Mouse (Mus musculus) cerebellum, adult (tissue): ENCODE measurements around the gene Aars.
A peak's percentile ranks its signal among the peaks of the same experiment; 100 is the strongest.
"Not testable (repeated sequence)": the region's sequence is repeated elsewhere in the genome, so short reads cannot be mapped to it uniquely, and the experiment has no call there.

Source experiments
- ATAC-seq: cut with Nextera tagmentation; 2 replicates; pipeline ENCODE4 v1.9.2; 2017; ENCODE audit warnings: mild to moderate bottlenecking, moderate library complexity, mixed read lengths; ENCODE audit not compliant: insufficient number of reproducible peaks, low FRiP score, low TSS enrichment

Gene Aars

GRCm38 (mm10) chr8:111053827-111054518 lies 21.0 kb downstream of the Aars start:
- ATAC-seq, result no peak

DNA sequence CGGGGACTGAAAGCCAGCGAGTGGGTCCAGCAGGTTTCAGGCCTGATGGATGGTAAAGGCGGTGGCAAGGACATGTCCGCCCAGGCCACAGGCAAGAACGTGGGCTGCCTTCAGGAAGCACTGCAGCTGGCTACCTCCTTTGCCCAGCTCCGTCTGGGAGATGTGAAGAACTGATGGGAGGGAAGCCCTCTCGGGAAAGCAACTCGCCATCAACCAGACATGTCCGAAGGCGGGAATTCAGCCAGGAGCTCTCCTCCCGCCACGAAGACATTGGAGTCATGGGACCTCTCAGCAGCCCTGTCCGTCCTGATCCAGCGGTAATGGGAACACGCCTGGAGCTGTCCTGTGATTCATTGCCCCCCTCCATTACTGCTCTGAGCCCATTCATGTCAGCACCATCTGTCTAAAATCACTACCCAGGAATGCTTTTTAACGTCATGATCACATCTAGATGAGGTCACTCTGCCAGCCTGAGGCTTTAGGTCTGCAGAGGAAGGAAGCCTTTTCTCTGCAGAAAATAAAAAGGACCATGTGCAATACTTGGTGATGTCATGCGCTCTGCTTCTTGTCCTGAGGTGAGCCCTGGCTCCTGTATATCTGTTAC lies 22.2 kb downstream of the Aars start:
- no peak for ATAC-seq

GRCm38 (mm10) chr8:111055661-111056060 lies 22.7 kb downstream of the Aars start:
- ATAC-seq, result no peak

DNA sequence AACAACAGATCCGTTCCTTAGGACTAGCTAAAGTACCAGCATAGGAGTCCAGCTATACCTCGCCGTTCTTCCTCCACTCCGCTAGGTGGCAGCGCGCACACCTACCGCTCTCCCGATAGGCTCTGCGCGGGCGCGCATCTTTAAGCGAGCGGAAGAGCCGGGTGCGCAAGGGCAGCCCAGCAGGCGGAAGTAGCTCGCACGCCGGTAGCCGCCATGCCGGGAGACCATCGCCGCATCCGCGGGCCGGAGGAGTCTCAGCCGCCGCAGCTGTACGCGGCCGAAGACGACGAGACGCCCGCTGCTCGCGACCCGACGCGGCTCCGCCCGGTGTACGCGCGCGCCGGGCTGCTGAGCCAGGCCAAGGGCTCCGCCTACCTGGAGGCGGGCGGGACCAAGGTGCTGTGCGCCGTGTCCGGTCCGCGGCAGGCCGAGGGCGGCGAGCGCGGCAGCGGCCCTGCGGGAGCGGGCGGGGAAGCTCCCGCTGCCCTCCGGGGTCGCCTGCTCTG lies 23.3 kb downstream of the Aars start, which contains the start of gene Exosc6:
TSS of gene Exosc6 (plus strand) at position 182 of the 506 bp plus-strand sequence.
- peak; percentile 86 for ATAC-seq

DNA sequence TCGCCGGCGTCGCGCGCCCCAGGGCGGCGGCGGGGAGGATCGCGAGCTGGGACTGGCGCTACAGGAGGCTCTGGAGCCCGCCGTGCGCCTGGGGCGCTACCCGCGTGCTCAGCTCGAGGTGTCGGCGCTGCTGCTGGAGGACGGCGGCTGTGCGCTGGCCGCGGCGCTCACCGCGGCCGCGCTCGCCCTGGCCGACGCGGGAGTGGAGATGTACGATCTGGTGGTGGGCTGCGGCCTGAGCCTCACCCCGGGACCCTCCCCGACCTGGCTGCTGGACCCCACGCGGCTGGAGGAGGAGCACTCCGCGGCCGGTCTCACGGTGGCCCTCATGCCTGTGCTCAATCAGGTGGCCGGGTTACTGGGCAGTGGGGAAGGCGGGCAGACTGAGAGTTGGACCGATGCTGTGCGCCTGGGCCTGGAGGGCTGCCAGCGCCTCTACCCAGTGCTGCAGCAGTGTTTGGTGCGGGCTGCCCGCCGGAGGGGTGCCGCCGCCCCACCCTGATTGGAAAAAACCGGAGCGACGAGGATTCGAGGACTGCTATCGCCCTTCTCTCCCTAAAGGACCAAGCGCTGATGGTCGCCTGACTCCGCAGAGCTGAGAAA lies 23.8 kb downstream of the Aars start:
- 0 out of 2 replicates have a peak, but pooled peaks have one; percentile 6 for ATAC-seq

DNA sequence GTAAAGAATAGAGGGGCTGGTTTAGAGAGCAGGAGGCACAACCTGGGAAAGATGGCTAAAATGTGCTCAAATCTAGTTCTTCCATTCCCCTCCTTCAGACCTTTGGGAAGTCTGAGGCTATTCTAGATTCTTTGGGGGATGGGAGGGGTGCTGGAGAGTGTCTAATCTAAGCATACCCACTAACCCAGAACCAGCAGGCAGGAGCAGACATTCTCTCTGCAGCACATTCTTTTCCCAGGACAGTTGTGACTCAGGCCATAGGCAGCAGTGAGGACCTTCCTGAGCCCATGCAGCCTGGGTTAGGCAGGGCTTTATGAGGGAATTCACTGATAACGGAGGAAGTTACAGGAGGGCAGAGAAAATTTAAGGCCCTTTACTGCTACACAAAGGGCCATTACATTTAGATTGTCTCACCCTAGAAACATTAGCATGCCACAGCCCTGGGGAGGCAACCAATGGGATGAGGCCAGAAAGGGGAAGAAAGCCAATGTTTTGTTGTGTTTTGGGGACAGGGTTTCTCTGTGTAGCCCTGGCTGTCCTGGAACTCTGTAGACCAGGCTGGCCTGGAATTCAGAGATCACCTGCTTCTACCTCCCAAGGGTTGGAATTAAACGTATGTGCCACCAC lies 26.1 kb downstream of the Aars start:
- no peak for ATAC-seq

DNA sequence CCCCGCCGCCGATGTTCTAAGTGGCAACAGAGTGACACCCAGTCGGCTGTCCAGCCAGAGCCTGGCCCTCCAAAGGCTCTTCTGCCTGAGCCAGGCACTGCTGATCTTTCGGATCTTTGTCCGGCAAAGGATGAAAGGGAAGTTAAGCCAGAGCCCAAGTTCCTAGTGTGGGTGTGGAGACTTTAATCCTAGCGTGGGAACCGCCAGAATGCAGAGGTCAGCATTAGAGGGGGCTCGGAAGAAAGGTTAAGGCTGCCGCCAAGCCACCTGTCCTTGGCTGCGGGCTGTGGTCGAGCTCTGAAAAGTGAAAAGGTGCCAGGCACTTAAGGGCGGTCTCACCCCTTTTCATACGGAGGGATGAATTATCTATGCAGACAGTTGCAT lies 28.7 kb downstream of the Aars start:
- ATAC-seq, result no peak

- peak; percentile 78; the same call in 1 of the 2 replicates for ATAC-seq
Observed at GRCm38 (mm10) chr8:111062072-111062757, 29.3 kb downstream of the Aars start.

DNA sequence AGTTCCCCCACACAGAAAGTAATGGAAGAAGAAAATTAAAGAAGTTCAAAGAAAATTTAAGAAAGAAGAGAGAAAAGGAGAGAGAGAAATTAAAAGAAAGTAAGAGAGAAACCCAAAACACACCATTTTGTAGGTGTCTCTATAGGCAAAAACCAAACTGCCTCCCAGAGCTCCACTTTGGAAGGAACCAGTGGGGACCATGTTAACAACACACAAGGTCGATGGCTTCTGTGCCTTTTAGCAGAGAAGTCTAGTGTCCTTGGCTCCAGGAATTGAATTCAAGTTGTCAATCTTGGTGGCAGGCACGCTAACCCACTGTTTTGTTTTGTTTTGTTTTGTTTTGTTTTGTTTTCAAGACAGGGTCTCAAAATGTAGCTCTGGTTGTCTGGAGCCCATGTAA lies 29.9 kb downstream of the Aars start:
- no peak for ATAC-seq

DNA sequence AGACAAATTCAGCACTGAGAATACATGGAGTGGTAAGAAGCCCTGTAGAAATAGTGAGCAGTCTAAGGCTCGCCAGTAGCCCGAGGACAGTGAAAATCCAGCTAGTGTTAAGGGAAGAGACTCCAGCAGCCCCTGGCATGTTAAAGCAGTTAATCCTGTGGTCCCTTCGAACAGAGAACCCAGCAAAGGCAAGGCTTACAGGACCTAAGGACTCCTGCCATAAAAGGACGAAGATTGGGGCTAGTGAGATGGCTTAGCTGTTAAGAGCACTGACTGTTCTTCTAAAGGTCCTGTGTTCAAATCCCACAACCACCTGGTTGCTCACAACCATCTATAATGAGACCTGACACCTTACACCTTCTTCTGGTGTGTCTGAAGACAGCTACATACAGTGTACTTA lies 33.4 kb downstream of the Aars start:
- no peak for ATAC-seq

- ATAC-seq, result no peak
Observed at GRCm38 (mm10) chr8:111067439-111067838, 34.5 kb downstream of the Aars start.

DNA sequence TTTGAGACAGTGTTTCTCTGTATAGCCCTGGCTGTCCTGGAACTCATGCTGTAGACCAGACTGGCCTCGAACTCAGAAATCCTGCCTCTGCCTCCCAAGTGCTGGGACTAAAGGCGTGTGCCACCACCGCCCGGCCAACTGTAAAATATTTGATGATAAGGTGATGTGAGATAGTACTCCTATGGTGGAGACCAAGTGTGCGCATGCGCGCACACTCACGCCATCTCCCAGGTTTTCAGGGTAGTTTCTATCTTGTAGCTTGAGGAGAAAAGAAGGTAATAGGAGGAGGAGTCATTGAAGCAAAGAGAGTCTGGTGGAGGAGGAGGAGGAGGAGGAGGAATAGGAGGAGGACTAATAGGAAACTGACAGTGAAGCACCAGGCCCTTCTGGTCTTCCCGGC lies 35.7 kb downstream of the Aars start:
- ATAC-seq, result not testable (repeated sequence)

DNA sequence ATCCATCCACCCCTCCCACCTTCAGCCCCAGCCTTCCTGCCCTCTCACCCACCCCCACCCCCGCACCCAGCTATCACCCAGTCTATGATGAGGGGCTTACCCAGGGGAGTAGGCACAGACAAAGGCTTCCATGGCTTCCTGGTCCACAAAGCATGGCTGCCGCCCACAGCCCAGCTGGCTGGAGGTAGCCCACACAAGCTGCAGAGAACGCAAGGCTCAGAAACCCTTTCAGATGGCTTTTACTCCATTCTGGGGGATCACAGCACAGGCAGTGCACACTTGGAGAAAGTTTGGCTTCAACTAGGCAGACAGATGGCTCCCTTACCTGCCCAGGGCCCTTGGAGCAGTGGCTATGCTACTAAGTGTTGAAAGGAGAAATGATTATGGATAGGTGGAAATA lies 43.0 kb downstream of the Aars start:
- ATAC-seq, result no peak

GRCm38 (mm10) chr8:111079461-111079860 lies 46.5 kb downstream of the Aars start:
- ATAC-seq, result no peak

DNA sequence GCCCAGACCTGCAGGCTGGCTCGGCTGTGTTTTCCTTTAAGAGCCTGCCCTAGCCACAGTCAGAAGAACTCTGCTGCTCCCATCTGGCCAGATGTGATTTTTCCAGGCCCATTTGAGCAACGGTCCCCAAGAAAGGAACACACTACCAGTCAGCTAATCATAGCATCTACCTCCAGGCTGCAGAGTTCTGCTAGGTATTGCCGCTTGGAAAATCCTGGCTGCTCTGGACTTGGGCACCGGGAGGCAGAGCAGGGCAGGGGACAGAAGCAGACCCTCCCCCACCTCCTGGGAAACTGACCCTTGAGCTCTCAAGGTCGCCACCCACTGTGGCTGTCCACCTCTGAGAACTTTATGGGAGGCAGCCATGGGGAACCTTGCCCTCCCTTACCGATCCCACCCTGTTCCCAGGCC lies 46.9 kb downstream of the Aars start:
- no peak for ATAC-seq

DNA sequence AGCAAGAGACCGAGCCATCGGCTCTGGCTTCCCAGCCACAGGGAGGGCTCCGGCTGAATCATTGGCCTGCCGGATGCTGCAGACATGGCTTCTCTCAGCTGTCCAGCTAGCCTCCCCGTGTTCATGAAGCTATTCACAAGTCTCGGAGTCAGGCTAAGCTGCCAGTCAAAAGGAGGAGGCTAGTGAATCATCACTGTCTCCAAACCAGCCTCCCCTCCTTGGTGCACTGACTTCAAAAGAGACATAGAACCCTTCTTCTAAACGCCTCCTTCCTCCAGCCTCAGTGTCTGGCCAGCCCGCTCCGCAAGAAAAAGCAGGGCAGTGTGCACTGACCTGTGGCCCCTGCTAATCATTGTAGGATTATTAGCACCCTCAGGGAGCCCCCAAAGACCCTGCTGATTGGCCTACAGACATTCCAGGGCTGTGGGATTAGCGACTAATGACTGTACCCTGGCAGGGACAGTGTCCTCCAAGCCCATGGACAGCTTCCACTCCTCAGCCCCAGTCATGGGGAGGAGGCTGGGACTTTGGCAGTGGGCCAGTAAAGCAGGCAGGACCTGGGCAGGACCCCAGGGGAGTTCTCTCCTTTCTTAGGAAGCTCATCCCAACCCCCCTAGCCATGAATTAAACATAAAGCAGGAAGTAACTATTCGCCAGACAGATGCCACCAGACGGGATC lies 48.8 kb downstream of the Aars start:
- ATAC-seq, result no peak

DNA sequence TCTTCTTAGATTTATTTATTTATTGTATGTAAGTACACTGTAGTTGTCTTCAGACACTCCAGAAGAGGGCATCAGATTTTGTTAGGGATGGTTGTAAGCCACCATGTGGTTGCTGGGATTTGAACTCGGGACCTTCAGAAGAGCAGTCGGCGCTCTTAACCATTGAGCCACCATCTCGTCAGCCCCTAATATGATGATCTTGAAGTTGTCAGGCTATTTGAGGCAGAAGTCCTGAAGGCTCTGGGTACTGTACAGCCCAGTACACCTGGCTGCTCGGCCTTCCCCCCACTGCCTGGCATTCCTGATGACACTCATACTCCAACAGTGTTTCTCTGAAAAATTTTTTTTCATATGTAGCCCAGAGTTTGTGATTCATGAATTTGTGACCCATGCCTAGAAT lies 51.0 kb downstream of the Aars start:
- ATAC-seq, result not testable (repeated sequence)

GRCm38 (mm10) chr8:111090126-111090525 lies 57.2 kb downstream of the Aars start:
- peak; percentile 65; the same call in 1 of the 2 replicates for ATAC-seq

DNA sequence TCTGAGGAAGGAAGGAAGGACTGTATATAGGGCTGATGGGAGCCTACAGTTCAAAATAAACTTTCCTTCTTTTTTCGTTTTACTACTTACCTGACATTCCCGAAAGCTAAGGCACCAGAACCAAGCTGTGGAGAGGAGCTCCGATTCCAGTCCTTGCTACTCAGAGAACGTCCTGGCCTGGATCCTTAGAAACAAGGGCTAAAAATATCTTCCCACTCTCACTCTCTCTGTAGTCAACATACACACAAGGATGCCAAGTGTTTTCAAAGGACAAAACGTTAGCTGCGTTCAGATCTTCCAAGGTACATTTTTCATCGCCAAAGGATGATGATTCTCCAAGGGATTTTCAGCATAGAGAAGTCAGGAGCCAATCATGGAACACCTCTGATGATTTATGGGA lies 58.8 kb downstream of the Aars start:
- ATAC-seq, result no peak

- not testable (repeated sequence) for ATAC-seq
Observed at GRCm38 (mm10) chr8:111092326-111092725, 59.4 kb downstream of the Aars start, which contains the start of gene Clec18a. Clec18a (minus strand) TSS chr8:111092426.
